Mouse (Mus musculus) lung, postnatal 4 days (tissue): ENCODE measurements at regions not wholly inside any gene's neighbourhood (a gene's known extent, or its start where the extent isn't known, plus 50 kb on each side); places are given as distances from the start of the nearest gene placed in this dataset.
"Not testable (repeated sequence)": the region's sequence is repeated elsewhere in the genome, so short reads cannot be mapped to it uniquely, and the experiment has no call there.

Experiments used
- DNase-seq, 2 experiments: peaks; one replicate each; pipeline ENCODE4 v3.0.0; 2021

DNA sequence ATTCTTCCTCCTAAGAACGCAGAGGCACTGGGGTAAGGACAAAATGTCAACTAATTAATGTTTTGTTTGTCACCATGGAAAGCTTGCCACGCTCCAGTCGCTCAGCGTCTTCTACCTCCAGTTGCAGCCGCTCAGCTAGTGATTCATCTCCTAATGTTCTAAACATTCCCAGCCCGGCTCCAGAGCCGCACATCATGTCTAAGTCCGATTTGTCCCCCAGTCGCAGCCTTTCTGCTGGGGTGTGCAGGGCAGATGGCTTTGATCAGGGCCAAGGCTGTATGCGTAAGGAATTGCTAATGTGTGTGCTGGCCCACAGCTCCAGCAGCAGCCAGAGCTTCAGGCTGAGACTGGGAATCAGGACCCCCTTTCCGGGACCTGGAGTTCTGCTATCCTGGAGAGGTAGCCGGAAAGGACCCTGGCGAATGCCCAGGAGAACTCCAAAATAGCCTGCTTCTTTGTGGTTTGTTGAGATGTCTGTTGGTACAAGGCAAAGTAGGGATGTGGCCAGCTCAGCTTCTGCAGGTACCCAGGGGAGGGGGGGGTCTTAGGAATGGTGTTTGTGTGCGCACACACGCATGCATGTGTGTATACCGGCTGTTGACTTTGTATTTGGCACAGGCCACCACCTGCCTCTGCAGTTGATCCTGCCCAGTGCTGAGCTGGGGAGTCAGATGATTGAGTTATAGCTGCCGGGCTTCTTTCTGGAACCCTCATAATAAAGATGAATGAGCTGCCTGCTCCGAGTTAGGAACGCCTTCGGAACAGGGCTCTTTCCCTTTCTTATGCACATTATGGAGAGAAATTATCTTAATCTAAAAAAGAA, 143.0 kb upstream of the Kcng1 start:
- DNase-seq, result peak; percentile 18 to 45

DNA sequence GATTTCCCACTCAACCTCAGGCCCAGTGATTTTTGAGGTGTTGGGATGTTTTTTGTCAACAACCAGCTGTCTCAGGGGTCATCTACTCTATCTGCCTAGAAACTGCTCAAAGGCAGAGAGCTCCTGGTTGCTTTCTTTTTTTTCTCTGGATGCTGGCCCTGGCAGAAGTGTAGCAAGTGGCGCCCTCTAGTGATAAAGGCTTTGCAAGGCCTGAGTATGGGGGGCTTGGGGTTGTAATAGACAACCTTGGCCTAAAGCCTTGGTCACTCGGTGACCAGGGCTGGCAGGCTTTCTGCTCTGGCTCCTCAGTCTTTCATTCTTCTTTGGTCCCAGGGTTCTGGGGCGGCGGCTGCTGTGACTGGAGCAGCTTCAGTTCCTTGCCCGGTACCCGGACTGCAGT, 142.0 kb upstream of the Kcng1 start:
- no peak for DNase-seq

DNA sequence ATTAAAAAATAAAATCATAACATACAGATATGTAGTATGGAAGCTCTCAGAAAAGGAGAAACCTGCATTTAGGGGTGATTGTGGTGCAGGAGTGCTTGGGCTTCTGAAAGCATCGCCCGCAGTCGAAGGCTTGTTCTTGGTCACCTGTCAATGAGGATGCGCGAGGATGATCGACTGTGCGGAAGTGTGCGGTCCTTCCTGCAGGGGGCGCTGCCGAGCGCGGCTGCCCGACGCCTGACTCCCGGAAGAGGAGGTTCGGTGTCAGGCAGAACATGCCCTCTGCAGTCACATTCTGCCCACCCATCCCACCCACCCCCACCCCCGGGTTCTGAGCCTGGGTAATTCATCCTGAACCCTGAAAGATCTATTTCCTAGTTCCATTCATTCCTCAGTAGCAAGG, 133.6 kb upstream of the Kcng1 start:
- peak in 1 of 2 experiments; percentile 18 for DNase-seq

DNA sequence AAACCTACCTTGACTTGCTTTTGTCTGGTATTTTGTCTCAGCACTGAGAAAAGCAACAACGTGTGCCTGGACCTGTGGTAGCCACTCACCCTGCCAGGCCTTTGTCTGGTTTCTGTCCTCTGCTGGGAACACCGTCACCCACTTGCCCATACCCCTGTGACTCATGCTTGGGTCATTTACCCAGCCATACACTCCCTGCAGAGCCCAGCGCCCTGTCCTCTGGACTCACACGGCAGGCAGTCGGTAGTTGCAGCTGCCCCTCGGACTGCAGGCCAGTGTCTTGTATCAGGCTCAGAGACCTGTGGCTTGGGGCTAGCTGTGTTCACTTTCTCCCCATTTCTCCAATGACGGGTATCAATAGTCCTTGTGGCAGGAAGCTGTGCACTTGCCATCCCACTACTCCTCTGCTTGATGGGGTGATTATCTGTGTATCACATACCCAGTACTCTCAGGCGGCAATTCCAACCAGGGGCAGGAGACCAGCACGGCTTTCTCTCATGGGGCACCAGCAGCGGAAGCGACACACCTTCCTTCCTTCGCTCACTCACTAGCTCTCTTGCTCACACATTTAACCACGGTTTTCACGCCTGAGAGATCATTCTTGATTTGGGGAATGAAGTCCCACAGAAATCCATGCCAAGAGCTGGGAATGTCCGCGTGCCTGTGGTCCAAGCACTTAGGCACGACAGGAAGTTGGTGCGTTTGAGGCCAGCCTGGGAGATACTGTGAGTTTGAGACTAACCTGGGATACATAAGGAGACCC, 132.8 kb upstream of the Kcng1 start:
- no peak for DNase-seq

DNA sequence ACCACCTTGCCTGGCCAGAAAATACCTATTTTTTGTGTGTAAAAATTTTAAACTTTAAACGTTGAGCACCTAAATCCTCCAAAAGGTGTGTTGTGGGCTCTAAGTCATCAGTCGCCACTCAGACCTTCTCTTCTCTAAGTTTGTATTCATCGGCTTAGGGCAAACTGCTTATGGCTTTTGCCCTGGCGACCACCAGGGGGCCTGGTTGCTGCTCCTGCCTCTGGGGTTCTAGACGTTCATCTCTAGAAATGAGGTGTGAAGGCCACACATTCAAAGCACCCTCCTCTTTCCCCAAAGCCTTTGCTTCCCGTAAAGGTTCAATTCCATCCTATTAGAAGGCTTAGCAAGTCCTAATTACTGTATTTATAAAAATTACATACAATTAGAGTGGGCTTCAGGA, 131.3 kb upstream of the Kcng1 start:
- peak in 1 of 2 experiments; percentile 27 for DNase-seq

DNA sequence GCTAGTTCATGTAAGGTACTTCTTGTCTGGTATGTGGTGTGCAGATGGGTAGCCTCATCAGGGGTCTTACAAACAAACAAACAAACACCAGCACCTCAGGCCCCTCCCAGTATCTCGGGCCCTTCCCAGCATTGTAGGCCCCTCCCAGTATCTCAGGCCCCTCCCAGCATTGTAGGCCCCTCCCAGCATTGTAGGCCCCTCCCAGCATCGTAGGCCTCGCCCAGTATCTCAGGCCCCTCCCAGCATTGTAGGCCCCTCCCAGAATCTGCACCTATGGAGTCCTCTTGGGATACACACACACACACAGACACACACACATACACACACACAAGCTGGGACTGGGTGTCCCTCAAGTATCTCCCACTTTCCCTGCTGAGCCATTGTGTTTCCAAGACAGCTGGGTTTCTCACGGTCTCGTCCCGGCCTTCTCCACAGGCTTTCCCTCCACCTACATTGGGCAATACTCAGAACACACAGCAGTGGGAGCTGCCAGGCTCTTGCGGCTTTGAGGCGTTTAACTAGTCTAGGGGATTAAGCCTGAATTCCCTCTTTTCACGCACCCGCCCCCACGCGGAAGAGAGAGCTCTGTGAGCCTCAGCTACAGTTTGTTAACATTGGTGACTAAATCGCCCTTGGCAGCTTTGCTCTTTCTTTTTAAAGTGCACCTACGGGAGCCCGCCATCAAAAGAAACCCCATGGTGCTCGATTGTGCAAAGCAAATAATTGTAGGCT, 121.4 kb upstream of the Kcng1 start:
- no peak for DNase-seq

DNA sequence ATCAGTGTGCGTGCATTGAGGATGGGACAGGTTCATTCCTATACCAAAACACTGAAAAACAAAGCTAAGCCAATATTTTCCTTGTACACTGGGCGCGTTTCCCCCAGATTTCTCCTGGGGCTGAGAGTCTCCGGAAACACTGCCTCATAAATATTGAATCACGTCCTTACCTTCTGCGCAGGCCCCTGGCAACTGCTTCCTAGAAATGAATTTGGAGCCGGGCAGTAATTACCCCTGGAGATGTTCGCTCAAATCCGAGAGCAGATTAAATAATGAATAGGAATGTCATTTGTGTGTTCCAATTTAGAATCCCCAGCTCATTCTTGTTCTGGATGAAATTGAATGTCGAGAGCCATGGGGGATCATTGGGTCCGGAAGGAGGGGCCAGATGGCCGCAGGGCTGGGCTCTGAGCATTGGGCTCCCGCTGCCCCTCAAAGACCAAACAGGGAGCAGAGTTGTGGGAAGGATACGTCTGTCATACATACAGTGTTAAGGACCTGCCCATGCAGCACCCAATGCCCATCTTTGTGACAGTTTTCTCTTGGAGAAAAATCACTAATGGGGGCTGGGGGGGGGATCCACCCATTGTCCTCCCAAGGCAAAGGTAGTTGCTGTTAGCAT, 117.7 kb upstream of the Kcng1 start:
- no peak for DNase-seq

DNA sequence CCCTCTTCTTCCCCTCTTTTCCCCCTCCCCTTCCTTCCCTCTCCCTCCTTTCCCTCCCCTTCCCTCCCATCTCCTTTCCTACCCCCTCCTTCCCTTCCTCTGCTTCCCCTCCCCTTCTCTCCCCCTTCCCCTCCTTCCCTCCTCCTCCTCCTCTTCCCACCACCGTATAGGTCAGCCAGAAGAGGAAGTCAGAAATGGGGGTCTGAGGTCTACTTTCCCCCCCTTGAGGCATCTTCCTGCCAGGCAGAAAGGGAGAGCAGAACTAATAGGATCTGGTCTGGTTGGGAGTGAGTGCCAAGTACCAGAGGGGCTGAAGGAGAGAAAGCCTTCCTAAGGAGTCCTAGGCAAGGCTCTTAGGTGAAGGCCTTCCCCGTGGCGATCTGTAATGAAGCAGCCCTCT, 114.8 kb upstream of the Kcng1 start:
- no peak for DNase-seq

DNA sequence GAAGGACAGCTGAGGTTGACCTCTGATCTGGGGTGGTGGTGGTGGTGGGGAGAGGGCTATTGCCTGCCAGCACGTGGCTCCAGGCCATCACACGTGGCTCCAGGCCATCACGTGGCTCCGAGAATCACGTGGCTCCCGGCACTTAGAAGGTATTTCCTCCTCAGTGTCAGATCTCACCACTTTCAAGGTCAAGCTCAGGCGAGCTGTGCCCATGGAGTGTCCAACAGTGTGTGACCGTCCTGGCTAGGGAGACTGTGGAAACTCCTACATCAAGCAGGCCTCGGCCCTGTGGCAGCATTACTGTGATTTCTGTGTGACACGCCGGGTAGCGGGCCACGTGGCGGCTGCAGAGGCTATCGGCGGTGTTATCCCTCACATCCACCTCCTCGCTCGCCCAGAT, 111.8 kb upstream of the Kcng1 start:
- DNase-seq, result no peak

DNA sequence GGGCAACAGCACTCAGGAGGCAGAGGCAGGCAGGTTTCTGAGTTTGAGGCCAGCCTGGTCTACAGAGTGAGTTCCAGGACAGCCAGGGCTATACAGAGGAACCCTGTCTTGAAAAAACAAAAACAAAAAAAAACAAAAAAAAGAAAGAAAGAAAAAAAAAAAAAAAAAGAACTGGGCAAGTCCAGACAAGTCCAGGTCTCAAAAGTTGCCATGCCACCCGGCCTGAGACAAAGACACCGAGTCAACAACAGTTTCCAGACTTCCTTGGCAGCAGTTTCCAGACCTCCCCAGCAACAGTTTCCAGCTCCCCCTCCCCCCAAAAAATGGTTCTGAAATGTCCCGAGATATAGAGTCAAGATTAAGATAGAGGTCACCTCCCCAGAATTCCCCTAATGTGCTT, 110.6 kb upstream of the Kcng1 start:
- not testable (repeated sequence) for DNase-seq

DNA sequence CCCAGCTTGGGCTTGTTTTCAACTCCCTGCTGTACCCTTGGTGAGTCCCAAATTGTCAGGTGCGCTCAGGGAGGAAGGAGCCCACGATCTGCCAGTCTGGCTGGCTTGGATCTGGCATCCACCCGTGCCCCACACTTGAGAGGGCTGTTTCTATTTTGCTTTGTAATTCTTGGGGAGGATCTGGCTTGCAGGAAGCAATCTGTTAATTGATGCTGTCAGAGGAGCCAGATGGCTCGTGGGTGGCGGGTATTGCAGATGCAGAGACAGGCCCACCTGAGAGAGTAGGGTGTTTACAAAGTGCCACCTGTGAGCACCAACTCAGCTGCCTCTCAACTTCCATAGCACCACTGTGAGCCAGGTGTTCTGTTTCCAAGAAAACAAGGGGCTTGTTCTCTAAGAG, 99.1 kb upstream of the Kcng1 start:
- no peak for DNase-seq

DNA sequence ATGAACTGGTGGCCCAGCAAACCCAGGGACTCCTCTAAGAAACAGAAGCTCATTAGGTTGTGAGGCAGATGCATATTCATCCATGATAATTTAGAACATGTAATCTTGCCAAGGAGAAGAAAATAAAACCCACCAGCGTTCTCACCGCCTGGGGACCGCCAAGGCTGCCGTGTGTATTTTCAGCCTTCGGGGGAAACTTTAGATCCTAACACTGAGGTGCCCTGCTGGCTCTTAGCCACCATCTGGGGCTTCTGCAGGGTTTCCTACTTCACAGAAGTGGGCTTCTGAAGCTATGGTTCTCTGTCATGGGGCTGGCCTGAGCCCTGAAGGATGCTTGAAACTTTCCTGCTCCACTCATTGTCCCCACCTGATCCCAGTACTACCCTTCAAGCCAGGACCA, 90.8 kb upstream of the Kcng1 start:
- no peak for DNase-seq

DNA sequence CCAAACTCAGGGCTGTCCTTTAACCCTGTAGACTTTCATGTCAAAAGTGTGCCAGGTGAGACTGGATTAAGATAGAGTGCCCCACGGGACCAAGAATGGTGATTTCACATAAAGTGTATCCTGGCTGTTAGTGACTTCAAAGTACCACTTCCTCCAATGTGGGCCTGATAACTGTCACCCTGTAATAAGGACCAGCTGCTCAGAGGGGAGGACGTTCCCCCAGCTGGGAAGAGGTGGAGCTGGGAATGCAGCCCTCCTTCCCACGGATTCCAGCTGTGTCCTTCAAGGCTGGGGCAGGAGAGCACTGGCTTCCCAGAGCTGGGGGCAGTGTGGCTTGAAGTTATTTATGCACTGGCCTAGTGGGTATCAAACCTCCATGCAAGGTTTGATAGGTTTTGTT, 89.7 kb upstream of the Kcng1 start:
- peak in 1 of 2 experiments; percentile 27 for DNase-seq

DNA sequence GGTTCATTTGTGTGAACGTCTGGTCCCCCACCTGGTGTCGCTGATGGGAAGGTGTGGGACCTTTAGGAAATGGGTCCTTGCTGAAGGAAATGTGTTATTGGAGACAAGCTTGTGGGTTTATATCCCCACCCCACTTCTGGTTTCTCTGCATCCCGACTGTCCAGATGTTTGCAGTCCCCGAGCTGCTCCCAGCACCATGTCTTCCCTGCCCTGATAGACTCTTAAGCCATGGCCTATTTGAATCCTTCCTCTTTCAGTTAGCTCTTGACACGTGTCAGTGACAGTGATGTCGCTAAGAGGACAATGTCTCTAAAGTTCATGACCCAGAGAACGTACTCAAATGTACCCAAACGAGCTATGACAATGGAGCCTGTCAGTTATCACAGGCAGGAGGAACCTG, 77.7 kb upstream of the Kcng1 start:
- DNase-seq, result no peak

DNA sequence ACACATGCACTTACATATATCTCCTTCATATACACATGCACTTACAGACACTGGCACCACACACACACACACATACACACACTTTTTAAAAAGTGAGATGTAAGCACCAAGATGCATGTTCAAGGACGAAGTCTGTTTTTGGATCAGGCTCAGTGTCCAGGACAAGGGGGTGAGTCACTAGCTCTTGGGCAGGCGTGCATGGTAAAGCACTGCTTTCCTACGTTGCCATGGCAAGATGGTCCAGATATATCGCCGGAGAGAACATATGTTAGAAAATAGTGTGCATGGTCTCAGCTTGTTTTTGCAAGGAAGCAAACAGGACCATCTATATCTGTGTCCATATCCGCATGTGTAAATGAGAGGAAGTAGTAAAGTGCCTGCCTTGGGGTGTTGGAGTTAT, 77.0 kb upstream of the Kcng1 start:
- DNase-seq, result no peak

DNA sequence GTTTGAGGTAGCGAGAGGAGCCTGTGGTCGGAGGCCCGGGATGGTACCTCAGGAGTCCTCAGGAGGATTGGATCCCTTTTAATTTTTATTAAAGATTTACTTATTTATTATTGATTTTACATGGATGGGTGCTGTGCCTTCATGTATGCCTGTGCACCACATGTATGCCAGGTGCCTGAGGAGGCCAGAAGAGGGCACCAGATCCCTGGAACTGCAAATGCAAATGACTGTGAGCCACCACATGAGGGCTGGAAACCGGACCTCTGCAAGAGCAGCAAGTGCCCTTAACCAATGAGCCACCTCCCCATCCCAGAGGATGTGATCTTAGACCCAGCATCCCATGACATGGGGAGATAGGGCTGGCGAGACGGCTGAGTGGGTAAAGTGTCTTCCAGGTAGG, 76.3 kb upstream of the Kcng1 start:
- DNase-seq, result no peak

DNA sequence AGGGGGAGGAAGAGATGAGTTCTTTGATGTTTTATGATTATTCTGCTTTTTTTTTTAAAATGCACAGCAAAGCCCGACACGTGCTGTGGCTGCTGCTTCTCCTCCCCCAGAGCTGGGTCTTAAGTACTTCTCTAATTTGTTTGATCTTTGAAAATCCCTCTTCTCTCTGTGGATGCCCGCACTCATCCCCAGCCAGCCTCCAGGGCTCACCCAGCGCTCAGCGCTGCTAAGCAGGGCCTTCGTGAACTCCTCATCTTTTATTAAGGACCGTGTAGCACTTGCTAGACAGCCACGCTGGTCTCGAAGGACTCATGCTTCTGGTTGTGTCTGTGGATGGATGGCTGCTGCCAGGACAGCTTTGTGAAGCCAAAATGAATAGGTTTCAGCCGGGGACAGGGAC, 72.9 kb upstream of the Kcng1 start:
- no peak for DNase-seq

DNA sequence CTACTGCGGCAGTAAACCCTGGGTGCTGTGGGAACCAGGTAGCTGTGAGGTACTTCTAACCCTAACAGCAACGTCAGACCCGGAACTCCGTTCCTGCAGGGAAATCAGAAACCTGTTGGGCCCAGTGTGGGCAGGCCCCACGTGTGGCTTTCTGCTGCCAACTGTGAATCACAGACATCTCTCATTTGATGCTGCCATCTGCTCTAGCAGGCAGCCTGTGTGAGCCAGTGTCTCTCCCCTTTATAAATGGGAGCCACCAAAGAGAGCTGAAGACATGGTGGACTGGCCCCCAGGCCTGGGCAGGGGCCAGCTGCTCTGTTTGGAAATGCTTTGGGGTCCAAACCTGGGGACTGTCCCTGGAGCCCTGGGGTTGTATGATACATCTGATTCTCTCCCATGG, 71.1 kb upstream of the Kcng1 start:
- DNase-seq, result no peak

DNA sequence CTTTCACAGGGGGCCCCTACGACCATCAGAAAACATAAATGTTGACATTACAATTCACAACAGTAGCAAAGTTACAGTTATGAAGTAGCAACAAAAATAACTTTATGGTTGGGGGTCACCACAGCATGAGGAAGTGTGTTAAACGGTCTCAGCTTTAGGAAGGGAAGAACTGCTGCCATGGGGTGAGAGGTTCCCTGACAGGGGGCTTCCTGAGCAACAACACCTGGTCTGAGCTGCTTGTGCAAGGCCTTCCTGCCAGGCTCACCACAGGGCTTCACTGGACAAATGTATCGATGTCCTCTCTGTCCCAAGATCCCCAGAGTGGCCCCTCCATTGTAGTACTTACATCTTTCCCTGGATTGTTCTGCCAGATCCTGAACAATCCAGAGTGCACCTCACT, 70.7 kb upstream of the Kcng1 start:
- no peak for DNase-seq

DNA sequence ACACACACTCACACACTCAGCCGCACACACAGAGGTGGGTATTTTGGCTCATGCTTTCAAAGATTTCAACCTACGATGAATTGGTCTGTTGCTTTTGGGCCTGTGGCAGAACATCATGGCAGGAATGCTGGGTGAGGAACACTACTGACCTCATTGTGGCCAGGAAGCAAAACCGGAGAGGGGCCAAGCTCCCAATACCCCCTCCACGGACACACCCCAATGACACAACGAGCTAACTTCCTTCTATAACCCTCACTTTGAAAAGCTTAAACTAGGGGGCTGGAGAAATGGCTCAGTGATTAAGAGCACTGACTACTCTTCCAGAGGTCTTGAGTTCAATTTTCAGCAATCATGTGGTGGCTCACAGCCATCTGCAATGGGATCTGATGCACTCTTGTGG, 63.8 kb upstream of the Kcng1 start:
- DNase-seq, result no peak

DNA sequence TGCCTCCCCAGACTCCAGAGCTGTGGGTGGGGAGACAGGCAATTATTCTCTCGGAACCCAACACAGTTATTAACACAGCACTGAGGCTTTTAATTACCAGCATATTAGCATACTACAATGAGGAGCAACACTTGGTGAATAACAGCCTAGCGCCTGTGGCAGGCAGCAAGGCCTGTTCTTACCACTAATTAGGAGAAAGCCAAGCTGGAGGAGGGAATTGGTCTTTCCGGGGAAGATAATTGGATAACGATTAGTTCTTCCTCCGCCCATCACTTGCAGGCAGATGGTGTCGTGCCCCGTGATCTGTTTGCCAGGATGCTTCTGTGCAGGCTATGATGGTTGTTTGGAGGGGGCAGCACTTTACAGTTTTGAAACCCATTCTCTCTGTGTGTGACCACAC, 62.2 kb upstream of the Kcng1 start:
- DNase-seq, result no peak

DNA sequence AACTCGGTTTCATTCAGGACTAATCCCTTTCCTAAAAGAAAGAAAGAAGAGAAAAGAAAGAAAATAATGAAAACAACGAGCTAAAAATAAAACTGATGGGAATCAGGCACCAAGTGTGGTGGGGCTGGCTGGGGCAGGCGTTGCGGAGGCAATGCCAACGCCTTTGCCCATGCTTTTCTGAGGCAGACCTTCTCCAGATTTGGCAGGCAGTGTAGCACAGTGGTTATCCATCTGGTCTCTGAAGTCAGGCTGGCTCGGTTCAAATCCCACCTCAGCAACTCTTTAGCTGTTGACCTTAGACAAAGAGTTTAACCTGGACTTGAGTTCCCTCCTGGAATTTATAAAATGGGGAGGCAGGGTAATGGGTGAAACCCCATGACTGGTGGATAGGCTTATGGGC, 57.3 kb upstream of the Kcng1 start:
- DNase-seq, result no peak

DNA sequence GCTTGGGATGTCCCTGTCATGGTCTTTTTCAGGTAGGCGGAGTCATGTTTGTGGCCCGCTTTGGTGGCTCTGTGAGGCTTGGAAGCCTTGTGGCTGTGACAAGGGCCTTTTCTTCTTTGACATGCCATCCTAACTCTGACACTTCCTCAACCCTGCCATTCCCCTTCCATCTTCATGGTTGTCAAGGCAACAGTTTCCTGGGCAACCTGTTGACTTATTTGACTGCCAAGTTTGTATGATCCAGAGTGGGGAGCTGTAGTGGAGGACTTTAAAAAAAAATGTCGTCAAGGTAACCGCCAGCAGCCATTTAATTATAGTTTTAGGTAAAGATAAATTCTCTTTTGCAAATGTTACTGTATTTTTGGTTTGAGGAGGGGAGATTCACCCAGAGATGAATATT, 56.8 kb upstream of the Kcng1 start:
- no peak for DNase-seq
